Mouse (Mus musculus): ENCODE measurements at regions not wholly inside any gene's neighbourhood (a gene's known extent, or its start where the extent isn't known, plus 50 kb on each side); places are given as distances from the start of the nearest gene placed in this dataset.

DNA sequence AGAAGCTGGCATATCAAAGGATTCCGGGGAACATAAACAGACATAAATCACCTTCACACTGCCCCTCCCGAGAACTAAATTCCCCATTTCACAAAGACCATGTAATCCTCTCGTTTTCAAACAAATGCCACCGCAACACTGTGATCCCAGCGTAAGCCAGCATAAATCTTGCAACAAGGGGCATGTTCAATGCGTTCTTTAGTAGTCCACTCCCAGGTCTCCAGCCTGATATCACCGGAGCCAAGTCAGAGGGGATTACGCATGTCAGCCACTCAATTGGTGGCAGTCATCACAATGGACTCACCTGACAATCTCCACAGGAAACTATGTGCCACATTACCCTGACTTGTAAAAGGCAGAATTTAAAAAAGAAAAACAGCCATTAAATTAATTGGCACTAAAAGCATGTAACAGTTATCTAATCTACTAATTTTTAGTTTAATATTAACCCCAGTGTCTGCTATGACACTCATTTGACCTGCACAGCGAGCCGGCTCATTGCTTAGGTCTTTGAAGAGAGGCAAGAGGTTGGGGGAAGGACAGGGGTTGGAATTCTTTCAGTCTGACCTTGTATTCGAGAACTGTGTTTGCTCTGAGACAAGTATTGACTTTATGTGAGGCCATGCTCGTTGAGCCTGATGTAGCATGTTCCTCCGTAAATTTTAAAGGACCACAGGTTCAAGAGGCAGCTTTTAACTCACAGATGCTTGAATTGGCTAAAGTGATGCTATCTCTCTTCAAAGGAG is 252.0 kb upstream of the Rnf32 start:
- Histone ChIP-seq H3K9me3 (ENCODE audit: low read length) (no peaks in the 10 kb centered on the region), H3K4me3 (ENCODE audit: low read length) (no peak overlapping the region), H3K4me2 (replicated peaks; ENCODE audit: low read depth, low read length) (no peak overlapping the region), H3K27ac (ENCODE audit: low read length) (no peak overlapping the region), H3K36me3 (ENCODE audit: insufficient read depth, low read length) (no peaks in the 10 kb centered on the region), H3K9ac (replicated peaks; ENCODE audit: low read length) (no peak overlapping the region), H3K27me3 (ENCODE audit: insufficient read depth, low read length) (no peaks in the 10 kb centered on the region), H3K4me1 (ENCODE audit: insufficient read depth, low read length) (no peaks in the 10 kb centered on the region)
- WGBS = 18% methylated on average over 13 of the region's 13 CpGs
- no peak for ATAC-seq (ENCODE audit: low FRiP score, low TSS enrichment)

DNA sequence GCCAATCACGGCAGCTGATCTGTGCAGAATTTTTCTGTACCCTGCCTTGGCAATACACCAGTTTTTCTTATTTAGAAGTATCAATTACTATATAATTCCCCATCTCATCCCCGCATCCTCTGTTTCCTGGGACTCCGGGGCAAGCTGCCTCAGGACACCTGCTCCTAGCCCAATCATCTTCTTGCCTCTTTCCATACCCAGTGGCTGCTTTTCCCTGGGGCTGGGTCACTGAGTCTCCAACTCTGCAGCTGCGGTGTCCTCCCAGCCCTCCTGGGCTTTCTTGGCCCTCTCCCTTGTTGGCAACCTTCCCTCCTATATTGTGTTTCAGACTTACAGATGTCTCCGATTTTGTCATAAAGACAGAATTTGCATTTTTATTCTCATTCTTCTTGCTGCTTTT is 254.8 kb upstream of the Rnf32 start:
- no peak for ATAC-seq (ENCODE audit: low FRiP score, low TSS enrichment)
- H3K4me1 ChIP-seq (ENCODE audit: insufficient read depth, low read length) = no peaks in the 10 kb centered on the region
- 83% methylated on average over 5 of the region's 5 CpGs for WGBS

DNA sequence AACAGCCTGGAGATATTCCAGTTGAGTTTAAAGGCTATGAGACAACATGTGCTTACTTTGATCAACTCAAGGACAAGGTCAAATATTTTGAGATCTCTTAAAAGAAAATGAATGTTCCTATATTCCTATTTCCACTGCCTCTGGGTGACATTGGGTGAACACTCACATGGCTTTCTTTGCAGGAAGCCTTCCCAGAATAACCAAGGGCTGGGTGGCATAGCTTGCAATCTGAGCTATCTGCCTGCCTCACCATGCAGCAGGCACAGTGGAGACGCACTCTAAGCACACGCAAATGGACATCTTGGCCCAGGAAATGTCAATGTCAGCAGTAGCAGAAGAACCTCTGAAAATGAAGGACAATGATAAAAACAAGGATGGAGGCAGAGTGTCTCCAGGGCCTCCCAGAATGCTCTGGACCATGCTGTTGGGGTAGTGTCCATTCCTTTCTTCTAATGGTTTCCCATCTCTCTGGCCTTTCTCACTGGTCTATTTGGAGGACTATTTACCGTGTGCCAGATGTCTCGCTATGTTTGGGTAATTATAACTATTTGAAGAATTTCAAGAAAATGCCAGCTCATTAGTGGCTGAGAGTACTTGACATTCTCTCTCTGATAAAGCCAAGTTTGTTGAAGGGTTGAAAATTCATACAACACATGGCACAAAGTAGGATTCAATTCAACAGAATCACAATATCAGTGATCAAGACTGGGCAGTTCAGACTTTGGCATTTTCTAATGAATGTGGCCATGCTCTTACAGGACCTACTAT is 276.3 kb upstream of the Rnf32 start:
- no peak overlapping the region for H3K4me2 ChIP-seq (replicated peaks; ENCODE audit: low read depth, low read length)
- H3K9me3 ChIP-seq (ENCODE audit: low read length) = no peaks in the 10 kb centered on the region
- H3K4me1 ChIP-seq (ENCODE audit: insufficient read depth, low read length) = no peaks in the 10 kb centered on the region
- WGBS = 94% methylated on average over 4 of the region's 4 CpGs
- no peak overlapping the region for H3K4me3 ChIP-seq (ENCODE audit: low read length)
- no peak for ATAC-seq (ENCODE audit: low FRiP score, low TSS enrichment)
- no peak overlapping the region for H3K27ac ChIP-seq (ENCODE audit: low read length)
- H3K36me3 ChIP-seq (ENCODE audit: insufficient read depth, low read length) = no peaks in the 10 kb centered on the region
- no peaks in the 10 kb centered on the region for H3K27me3 ChIP-seq (ENCODE audit: insufficient read depth, low read length)
- no peak overlapping the region for H3K9ac ChIP-seq (replicated peaks; ENCODE audit: low read length)

More for the DNA sequence above, 254.8 kb upstream of the Rnf32 start:
- no peaks in the 10 kb centered on the region for H3K36me3 ChIP-seq (ENCODE audit: insufficient read depth, low read length)
- H3K27me3 ChIP-seq (ENCODE audit: insufficient read depth, low read length) = no peaks in the 10 kb centered on the region
- H3K4me3 ChIP-seq (ENCODE audit: low read length) = no peak overlapping the region
- no peaks in the 10 kb centered on the region for H3K9me3 ChIP-seq (ENCODE audit: low read length)
- H3K4me2 ChIP-seq (replicated peaks; ENCODE audit: low read depth, low read length) = no peak overlapping the region
- H3K27ac ChIP-seq (ENCODE audit: low read length) = no peak overlapping the region
- no peak overlapping the region for H3K9ac ChIP-seq (replicated peaks; ENCODE audit: low read length)

DNA sequence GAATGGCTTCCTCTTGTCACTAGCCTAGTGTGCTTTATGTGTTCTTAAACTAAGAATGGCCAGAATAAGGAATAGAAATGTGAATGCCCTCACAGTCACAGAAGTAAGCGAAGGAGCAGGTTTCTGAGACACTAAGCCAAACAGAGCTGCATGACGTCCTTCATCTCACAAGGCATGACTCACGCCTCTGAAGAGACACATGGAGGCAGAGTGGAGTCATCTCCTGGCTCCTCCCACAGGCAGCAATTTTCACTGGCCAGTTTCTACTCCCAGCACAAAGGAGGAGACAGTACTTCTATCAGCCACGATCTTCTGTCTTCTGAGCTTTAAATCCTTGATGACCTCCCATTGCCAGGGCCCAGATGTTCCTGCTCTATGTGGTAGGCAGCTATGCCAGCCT is 291.3 kb upstream of the Rnf32 start:
- no peak overlapping the region for H3K27ac ChIP-seq (ENCODE audit: low read length)
- H3K4me1 ChIP-seq (ENCODE audit: insufficient read depth, low read length) = no peaks in the 10 kb centered on the region
- ATAC-seq (ENCODE audit: low FRiP score, low TSS enrichment) = no peak
- no peak overlapping the region for H3K4me3 ChIP-seq (ENCODE audit: low read length)
- H3K36me3 ChIP-seq (ENCODE audit: insufficient read depth, low read length) = no peaks in the 10 kb centered on the region
- no peaks in the 10 kb centered on the region for H3K9me3 ChIP-seq (ENCODE audit: low read length)
- no peak overlapping the region for H3K9ac ChIP-seq (replicated peaks; ENCODE audit: low read length)
- WGBS = 49% methylated on average over 4 of the region's 4 CpGs
- no peak overlapping the region for H3K4me2 ChIP-seq (replicated peaks; ENCODE audit: low read depth, low read length)
- no peaks in the 10 kb centered on the region for H3K27me3 ChIP-seq (ENCODE audit: insufficient read depth, low read length)

DNA sequence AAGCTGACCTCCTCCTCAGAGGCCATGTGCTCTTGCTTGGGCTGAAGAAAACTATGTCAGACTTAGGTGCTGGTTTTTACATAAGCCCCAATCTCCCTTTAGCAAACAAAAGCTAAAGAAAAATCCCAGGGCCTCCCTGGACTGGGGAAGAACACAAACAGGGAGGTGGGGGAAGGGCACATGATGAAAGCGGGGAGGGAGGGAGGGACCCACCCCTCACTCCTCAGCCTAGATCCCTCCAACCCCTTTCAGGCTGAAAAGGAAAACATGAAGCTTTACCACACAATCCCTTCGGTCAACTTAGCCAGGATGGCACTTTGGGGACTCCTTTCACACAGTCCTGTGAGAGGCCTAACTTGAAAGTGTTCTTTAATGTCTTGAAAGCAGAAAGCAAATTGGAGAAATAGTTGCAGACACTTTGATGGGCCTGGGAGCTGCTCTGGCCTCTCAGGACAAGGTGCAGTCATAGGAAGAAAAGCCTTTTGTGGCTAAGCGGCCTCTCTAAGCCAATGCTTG is 291.9 kb upstream of the Rnf32 start:
- Histone ChIP-seq H3K27me3 (ENCODE audit: insufficient read depth, low read length) (no peaks in the 10 kb centered on the region), H3K4me1 (ENCODE audit: insufficient read depth, low read length) (no peaks in the 10 kb centered on the region), H3K9me3 (ENCODE audit: low read length) (no peaks in the 10 kb centered on the region), H3K27ac (ENCODE audit: low read length) (no peak overlapping the region), H3K4me2 (replicated peaks; ENCODE audit: low read depth, low read length) (no peak overlapping the region), H3K9ac (replicated peaks; ENCODE audit: low read length) (no peak overlapping the region), H3K4me3 (ENCODE audit: low read length) (no peak overlapping the region), H3K36me3 (ENCODE audit: insufficient read depth, low read length) (no peaks in the 10 kb centered on the region)
- 38% methylated on average over 3 of the region's 3 CpGs for WGBS
- ATAC-seq (ENCODE audit: low FRiP score, low TSS enrichment) = no peak

DNA sequence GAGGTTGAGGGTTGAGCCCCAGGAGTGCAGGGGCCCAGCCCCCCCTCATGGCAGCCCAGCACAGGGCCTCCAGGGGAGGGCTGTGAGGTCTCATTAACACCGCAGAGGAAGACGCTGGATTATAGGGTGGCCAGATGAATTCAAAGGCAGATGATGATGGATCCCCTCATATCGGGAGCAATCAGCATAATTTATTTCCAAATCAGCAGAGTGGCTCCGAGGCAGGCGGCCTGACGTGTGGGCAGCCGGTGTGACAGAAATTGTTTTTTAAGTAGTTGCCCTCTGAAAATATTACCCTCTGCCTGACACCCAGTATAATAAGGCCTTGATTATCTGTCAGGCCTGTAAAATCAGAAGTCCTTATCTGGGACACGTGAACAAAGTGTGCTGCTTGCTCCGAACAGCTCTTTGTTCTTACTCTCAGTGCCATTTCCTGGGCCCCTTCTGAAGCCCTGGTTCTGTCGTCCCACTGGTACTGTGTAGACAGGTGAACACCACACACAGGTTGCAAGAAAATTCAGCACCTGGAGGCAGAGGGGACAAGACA is 303.0 kb upstream of the Rnf32 start:
- no peak overlapping the region for H3K9ac ChIP-seq (replicated peaks; ENCODE audit: low read length)
- WGBS = 24% methylated on average over 10 of the region's 10 CpGs
- H3K4me3 ChIP-seq (ENCODE audit: low read length) = no peak overlapping the region
- no peak overlapping the region for H3K4me2 ChIP-seq (replicated peaks; ENCODE audit: low read depth, low read length)
- ATAC-seq (ENCODE audit: low FRiP score, low TSS enrichment) = no peak
- H3K27ac ChIP-seq (ENCODE audit: low read length) = no peak overlapping the region
- no peaks in the 10 kb centered on the region for H3K36me3 ChIP-seq (ENCODE audit: insufficient read depth, low read length)
- H3K4me1 ChIP-seq (ENCODE audit: insufficient read depth, low read length) = no peaks in the 10 kb centered on the region
- no peaks in the 10 kb centered on the region for H3K9me3 ChIP-seq (ENCODE audit: low read length)
- H3K27me3 ChIP-seq (ENCODE audit: insufficient read depth, low read length) = no peaks in the 10 kb centered on the region

DNA sequence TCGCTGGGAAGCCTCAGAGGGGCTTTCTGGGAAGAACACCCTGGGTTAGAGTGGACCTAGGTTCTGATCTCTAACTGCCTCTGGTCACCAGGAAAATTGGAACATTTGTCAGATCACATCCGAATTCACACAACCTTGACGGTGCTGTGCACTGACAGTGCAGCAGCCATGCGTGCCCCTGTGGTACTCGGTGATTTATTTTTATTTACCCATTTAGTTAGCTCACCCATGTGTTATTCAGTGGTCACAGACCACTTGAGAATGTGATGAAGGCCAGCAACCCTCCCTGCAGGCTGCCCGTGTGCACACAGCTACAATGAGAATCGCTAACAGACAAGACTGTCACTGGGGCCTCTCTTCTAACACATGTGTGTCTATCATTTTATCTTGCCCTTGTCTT is 303.8 kb upstream of the Rnf32 start:
- Histone ChIP-seq H3K27me3 (ENCODE audit: insufficient read depth, low read length) (no peaks in the 10 kb centered on the region), H3K4me3 (ENCODE audit: low read length) (no peak overlapping the region), H3K9ac (replicated peaks; ENCODE audit: low read length) (no peak overlapping the region), H3K27ac (ENCODE audit: low read length) (no peak overlapping the region), H3K4me2 (replicated peaks; ENCODE audit: low read depth, low read length) (no peak overlapping the region), H3K4me1 (ENCODE audit: insufficient read depth, low read length) (no peaks in the 10 kb centered on the region), H3K9me3 (ENCODE audit: low read length) (no peaks in the 10 kb centered on the region), H3K36me3 (ENCODE audit: insufficient read depth, low read length) (no peaks in the 10 kb centered on the region)
- no peak for ATAC-seq (ENCODE audit: low FRiP score, low TSS enrichment)
- 57% methylated on average over 7 of the region's 7 CpGs for WGBS

DNA sequence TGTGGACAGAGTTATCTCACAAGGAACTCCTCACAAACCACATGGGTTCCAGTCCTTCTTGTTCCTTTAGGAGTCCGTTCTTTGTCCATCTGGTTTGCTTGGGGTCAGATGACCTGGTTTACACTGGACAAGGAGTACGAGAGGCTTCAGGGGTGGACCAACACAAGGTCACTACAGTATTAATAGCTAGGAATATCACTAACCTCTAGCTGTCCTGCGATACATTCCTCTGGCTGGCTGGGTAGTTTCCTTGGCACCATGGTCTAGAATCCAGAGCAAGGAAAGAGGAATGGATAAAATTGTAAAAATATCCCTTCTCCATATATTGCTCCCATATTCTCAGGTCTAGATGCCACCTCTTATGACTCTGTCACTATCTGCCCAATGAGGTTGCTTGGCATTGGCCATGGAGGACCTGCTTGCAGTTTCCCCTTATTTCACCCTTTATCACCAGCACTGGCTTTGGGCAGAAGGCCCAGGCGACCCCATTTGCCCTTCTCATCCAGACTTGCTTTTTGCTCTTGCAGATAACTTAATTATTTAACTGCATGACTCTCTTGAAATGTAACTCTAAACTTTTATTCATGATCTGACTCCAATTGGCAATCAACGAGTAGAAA is 310.9 kb upstream of the Rnf32 start:
- Histone ChIP-seq H3K27ac (ENCODE audit: low read length) (no peak overlapping the region), H3K9me3 (ENCODE audit: low read length) (no peaks in the 10 kb centered on the region), H3K4me3 (ENCODE audit: low read length) (no peak overlapping the region), H3K9ac (replicated peaks; ENCODE audit: low read length) (no peak overlapping the region), H3K27me3 (ENCODE audit: insufficient read depth, low read length) (no peaks in the 10 kb centered on the region), H3K36me3 (ENCODE audit: insufficient read depth, low read length) (no peaks in the 10 kb centered on the region), H3K4me1 (ENCODE audit: insufficient read depth, low read length) (no peaks in the 10 kb centered on the region), H3K4me2 (replicated peaks; ENCODE audit: low read depth, low read length) (no peak overlapping the region)
- WGBS = 84% methylated on average over 5 of the region's 5 CpGs
- ATAC-seq (ENCODE audit: low FRiP score, low TSS enrichment) = no peak

DNA sequence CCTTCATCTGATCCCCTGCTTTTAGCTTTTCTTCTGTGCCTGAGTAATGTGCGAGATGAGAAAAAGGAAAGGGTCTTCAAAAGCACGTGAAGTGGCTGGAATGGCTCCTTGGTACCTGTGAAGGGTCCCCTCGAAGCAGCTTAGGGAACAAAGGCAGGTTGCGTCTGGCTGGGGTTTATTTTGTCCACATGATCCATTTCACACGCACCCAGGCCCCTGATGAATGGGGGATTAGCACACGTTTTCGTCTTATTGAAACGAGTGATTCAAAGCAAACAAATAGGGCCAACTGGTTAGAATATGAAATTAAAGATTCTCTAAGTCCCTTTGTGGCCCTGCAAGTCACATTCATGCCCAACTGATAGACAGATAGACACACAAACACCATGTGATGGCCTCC is 319.6 kb upstream of the Rnf32 start:
- H3K9me3 ChIP-seq (ENCODE audit: low read length) = no peaks in the 10 kb centered on the region
- no peak overlapping the region for H3K4me2 ChIP-seq (replicated peaks; ENCODE audit: low read depth, low read length)
- no peak overlapping the region for H3K4me3 ChIP-seq (ENCODE audit: low read length)
- H3K27ac ChIP-seq (ENCODE audit: low read length) = no peak overlapping the region
- 86% methylated on average over 8 of the region's 8 CpGs for WGBS
- no peaks in the 10 kb centered on the region for H3K36me3 ChIP-seq (ENCODE audit: insufficient read depth, low read length)
- no peak for ATAC-seq (ENCODE audit: low FRiP score, low TSS enrichment)
- no peaks in the 10 kb centered on the region for H3K27me3 ChIP-seq (ENCODE audit: insufficient read depth, low read length)
- no peak overlapping the region for H3K9ac ChIP-seq (replicated peaks; ENCODE audit: low read length)
- H3K4me1 ChIP-seq (ENCODE audit: insufficient read depth, low read length) = no peaks in the 10 kb centered on the region
